Mouse (Mus musculus) heart, embryonic 13.5 days (tissue): ENCODE data around the gene Hyal2. TPM values are rescaled to one million over a fixed set of nuclear protein-coding genes. Genes with fewer than 3 reads are reported as not detected.

Experiments used
- ATAC-seq: fragments of 200-750 bp; cut with Nextera tagmentation; 2 replicates; pipeline ENCODE4 v1.8.0; 2017; ENCODE audit warnings: moderate TSS enrichment; ENCODE audit not compliant: insufficient number of reproducible peaks, low FRiP score, low TSS enrichment; ENCODE audit errors: extremely low read depth
- H3K27ac ChIP-seq: fragments of 300-500 bp; sonication (generic); replicated peaks from 2 replicates; pipeline ENCODE4 v1.5.1; 2015; ENCODE audit warnings: moderate library complexity, mild to moderate bottlenecking, inconsistent platforms
- H3K27me3 ChIP-seq: fragments of 300-500 bp; sonication (generic); replicated peaks from 2 replicates; pipeline ENCODE4 v1.6.1; 2015; ENCODE audit warnings: mild to moderate bottlenecking, inconsistent platforms
- H3K36me3 ChIP-seq: fragments of 300-500 bp; sonication (generic); 2 replicates; pipeline ENCODE4 v1.6.1; 2015; ENCODE audit warnings: mild to moderate bottlenecking, inconsistent platforms
- H3K4me1 ChIP-seq: fragments of 300-500 bp; sonication (generic); 2 replicates; pipeline ENCODE4 v1.6.1; 2015; ENCODE audit warnings: inconsistent platforms
- H3K4me2 ChIP-seq: fragments of 300-500 bp; sonication (generic); 2 replicates; pipeline ENCODE4 v1.6.1; 2015; ENCODE audit warnings: inconsistent platforms, mild to moderate bottlenecking, moderate library complexity
- H3K4me3 ChIP-seq: fragments of 300-500 bp; sonication (generic); 2 replicates; pipeline ENCODE4 v1.5.1; 2015; ENCODE audit warnings: moderate library complexity, mild to moderate bottlenecking, inconsistent platforms
- H3K9ac ChIP-seq: fragments of 300-500 bp; sonication (generic); 2 replicates; pipeline ENCODE4 v1.6.1; 2015; ENCODE audit warnings: inconsistent platforms, mild to moderate bottlenecking, moderate library complexity
- H3K9me3 ChIP-seq: fragments of 300-500 bp; sonication (generic); 2 replicates; pipeline ENCODE4 v1.6.1; 2016; ENCODE audit warnings: inconsistent platforms
- WGBS: fragments of 180-500 bp; shearing (Covaris S2); methylation state at CpG from one replicate; pipeline ENCODE4 v1.1.7; 2015; ENCODE audit warnings: mixed read lengths; 5-methylcytosine and 5-hydroxymethylcytosine counted together
- polyA plus RNA-seq: library from polyadenylated mRNA; unstranded; fragments of >200 nt; fragmentation: Nextera tagmentation; extraction: Ambion mirVana; gene quantifications from 2 replicates; pipeline ENCODE4 v1.2.1, GENCODE M21; 2015

The Hyal2 gene
- 94.0 and 104 TPM in 2 replicates for polyA plus RNA-seq

DNA sequence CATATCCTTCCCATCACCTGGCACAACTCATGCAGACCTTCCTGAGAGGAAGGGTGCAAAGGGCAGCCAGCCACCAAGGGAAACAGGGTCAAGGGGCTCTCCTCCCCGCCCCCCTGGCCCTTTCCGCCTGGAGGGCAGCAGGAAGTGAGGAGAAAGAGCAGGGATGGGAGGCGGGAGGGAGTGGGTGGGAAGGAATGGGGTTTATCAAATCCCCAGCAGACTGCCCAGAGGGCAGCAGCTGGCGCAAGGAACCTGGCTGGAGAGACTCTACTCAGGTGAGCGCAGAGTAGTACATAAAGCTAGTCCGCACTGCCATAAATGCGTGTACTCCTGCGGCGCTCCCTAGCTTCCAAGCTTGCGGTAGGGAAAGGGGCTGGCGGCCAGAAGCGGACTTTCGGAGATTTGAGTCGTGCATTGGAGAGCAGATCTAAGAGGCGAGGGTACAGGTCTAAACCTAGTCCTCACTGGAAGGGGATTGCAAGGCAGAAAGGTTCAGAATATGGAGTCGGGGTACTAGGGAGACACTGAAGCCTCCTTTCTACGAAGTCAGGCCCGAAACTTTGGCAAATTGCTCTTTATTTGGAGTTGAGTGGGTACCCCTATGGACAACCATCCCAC, at the start of gene Hyal2:
Hyal2 (plus strand) TSS at position 244 of the 618 bp plus-strand sequence.
- Histone ChIP-seq H3K27me3 (no peaks in the 10 kb centered on the region), H3K27ac (peak within 1 kb of the TSS; percentile 83), H3K9me3 (no peaks in the 10 kb centered on the region), H3K9ac (peak within 1 kb of the TSS; percentile 93), H3K4me2 (peak within 1 kb of the TSS; percentile 81), H3K4me3 (peak within 1 kb of the TSS; percentile 87), H3K36me3 (peaks cover 42% of the 10 kb centered on the region), H3K4me1 (peaks cover 69% of the 10 kb centered on the region)
- no peak for ATAC-seq
- WGBS, result 8% methylated on average over 18 of the region's 18 CpGs

DNA sequence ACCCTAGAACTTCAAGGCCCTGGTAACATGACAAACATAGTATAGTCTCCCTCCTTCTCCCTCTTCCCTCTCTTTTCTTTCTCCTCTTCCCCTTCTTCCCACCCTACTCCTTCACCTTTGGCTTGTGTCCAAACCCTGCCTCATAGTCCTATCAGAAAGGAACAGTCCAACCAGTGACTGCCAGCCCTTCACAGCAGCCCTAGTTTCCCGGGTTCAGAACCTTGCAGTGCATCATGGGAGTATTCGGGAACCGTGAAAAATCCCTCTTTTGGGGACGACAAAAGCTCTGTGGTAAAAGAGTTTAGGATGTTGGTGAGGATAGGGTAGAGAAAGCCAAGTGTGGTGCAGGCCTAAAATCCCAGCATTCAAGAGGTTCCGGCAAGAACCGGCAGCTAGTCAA, 47.4 kb upstream of the Hyal2 start:
- no peak overlapping the region for H3K27ac ChIP-seq
- WGBS, result 66% methylated on average over 6 of the region's 6 CpGs
- no peak overlapping the region for H3K4me2 ChIP-seq
- H3K9me3 ChIP-seq, result no peaks in the 10 kb centered on the region
- peaks cover 18% of the 10 kb centered on the region for H3K27me3 ChIP-seq
- no peak for ATAC-seq
- H3K4me1 ChIP-seq, result peaks cover 24% of the 10 kb centered on the region
- H3K4me3 ChIP-seq, result no peak overlapping the region
- no peak overlapping the region for H3K9ac ChIP-seq
- H3K36me3 ChIP-seq, result no peaks in the 10 kb centered on the region

DNA sequence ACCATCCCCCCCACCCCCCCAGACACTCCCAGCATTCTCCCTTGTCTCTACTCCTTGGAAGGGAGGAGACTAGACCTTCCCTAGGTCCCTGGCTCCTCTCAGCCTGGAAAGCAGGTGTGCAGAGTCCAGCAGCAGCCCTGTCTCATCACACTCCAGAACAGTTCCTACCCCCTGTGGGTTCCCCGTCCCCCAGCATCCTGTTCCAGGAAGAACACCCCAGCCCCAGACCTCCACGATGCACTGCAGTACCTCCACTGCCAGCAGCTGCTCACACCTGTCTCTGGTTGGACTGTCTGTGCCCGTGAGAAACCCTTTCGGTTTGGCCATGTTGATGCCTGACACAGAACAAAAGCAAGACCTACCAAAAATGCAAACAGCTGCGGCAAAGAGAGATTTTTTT, 46.6 kb upstream of the Hyal2 start:
- Histone ChIP-seq H3K4me1 (peaks cover 24% of the 10 kb centered on the region), H3K4me3 (no peak overlapping the region), H3K4me2 (peak overlapping the region; percentile 61), H3K9ac (peak overlapping the region; percentile 15; the same call in 1 of the 2 replicates), H3K9me3 (no peaks in the 10 kb centered on the region), H3K27ac (peak overlapping the region; percentile 61; the same call in 1 of the 2 replicates), H3K36me3 (no peaks in the 10 kb centered on the region), H3K27me3 (peaks cover 27% of the 10 kb centered on the region)
- WGBS, result 44% methylated on average over 5 of the region's 5 CpGs
- no peak for ATAC-seq

DNA sequence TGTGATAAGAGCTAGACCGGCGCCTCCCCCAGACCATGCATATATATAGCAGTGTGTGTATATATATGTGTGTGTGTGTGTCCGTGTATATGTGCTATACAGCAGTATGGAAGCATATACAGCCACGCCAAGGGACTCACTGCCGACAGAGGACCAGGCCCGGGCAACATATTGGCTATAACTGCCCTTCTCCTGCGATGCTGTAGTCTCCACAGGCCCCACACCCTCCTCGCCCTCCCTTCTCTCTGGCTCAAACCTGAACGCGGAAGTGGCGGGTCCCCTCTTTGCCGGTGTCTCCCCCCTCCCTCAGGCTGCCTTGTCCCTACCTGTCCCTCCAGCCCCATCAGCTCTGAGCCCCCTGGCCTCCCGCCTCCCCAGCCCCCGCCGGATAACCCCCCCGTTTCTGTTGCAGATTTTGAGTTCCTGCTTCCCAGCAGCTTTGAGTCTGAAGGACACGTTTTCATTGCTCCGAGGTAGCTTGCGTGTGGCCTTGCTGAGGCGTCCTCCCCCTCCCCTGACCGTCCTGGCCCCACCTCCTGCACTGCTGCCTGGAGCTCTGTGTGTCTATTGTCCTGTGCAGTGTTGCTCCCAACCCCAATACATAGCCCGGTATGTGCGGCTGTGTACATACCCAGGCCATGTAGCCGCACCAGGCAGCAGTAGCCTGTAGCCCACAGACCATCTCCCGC, 45.9 kb upstream of the Hyal2 start:
- H3K27ac ChIP-seq, result peak overlapping the region; percentile 61
- peak overlapping the region; percentile 64 for H3K9ac ChIP-seq
- peak overlapping the region; percentile 24 for H3K4me3 ChIP-seq
- no peaks in the 10 kb centered on the region for H3K36me3 ChIP-seq
- ATAC-seq, result no peak
- 30% methylated on average over 25 of the region's 25 CpGs for WGBS
- H3K27me3 ChIP-seq, result peaks cover 34% of the 10 kb centered on the region
- H3K9me3 ChIP-seq, result no peaks in the 10 kb centered on the region
- peak overlapping the region; percentile 61 for H3K4me2 ChIP-seq
- H3K4me1 ChIP-seq, result peaks cover 30% of the 10 kb centered on the region

DNA sequence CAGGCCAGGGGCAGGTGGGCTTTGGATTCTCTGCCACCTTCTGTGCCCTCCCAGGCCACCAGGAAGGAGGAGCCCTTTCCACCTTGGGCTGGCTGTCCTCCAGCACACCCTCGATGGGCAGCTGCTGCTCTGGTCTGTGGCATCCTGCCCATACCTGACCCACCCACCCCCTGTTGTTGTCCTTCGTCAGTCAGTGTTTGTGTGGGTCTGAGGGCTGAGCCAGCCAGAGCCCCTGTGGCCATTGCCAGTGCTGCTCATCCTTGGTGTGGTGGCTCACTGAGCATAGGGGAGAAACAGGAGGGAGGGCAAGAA, 45.4 kb upstream of the Hyal2 start:
- WGBS, result 29% methylated on average over 2 of the region's 2 CpGs

DNA sequence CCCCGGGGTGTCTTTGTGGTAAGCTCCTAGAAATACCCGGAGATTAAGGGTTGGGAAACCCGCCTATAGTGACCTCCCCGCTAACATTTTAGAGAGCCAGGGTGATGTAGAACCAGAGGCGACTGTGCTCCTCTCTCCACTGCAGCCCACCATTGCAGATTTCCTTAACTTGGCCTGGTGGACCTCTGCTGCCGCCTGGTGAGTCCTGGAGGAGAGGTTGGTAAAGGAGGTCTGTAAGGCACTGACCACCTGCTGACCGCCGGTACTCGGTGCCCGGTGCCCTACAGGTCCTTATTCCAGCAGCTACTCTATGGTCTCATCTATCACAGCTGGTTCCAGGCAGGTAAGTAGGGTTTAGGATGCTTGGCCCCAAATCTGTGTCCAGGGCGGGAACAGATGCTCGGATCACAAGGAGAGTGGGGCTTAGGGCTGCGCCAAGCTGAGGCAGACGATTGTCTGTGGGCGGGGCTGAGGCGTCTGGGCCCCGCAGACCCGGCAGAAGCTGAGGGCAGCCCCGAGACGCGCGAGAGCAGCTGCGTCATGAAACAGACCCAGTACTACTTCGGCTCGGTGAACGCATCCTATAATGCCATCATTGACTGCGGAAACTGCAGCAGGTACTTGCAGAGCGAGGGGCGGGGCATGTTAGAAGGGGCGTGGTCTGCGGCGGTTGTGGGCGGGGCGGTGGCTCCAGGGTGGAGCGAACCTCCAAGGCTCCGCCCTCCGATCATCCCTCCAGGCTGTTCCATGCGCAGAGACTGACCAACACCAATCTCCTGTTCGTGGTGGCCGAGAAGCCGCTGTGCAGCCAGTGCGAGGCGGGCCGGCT, 41.3 kb upstream of the Hyal2 start:
- WGBS, result 14% methylated on average over 44 of the region's 44 CpGs
- H3K27ac ChIP-seq, result no peak overlapping the region
- ATAC-seq, result peak; percentile 52
- peaks cover 48% of the 10 kb centered on the region for H3K27me3 ChIP-seq
- peaks cover 29% of the 10 kb centered on the region for H3K4me1 ChIP-seq
- no peaks in the 10 kb centered on the region for H3K36me3 ChIP-seq
- peak overlapping the region; percentile 70 for H3K4me2 ChIP-seq
- no peaks in the 10 kb centered on the region for H3K9me3 ChIP-seq
- H3K9ac ChIP-seq, result peak overlapping the region; percentile 68
- H3K4me3 ChIP-seq, result peak overlapping the region; percentile 45

More for the DNA sequence above, 45.4 kb upstream of the Hyal2 start:
- Histone ChIP-seq H3K4me1 (peaks cover 35% of the 10 kb centered on the region), H3K4me3 (peak overlapping the region; percentile 24; the same call in 1 of the 2 replicates), H3K27ac (peak overlapping the region; percentile 61; the same call in 1 of the 2 replicates), H3K4me2 (peak overlapping the region; percentile 61), H3K9me3 (no peaks in the 10 kb centered on the region), H3K36me3 (no peaks in the 10 kb centered on the region), H3K27me3 (peaks cover 39% of the 10 kb centered on the region), H3K9ac (peak overlapping the region; percentile 64)
- ATAC-seq, result no peak

DNA sequence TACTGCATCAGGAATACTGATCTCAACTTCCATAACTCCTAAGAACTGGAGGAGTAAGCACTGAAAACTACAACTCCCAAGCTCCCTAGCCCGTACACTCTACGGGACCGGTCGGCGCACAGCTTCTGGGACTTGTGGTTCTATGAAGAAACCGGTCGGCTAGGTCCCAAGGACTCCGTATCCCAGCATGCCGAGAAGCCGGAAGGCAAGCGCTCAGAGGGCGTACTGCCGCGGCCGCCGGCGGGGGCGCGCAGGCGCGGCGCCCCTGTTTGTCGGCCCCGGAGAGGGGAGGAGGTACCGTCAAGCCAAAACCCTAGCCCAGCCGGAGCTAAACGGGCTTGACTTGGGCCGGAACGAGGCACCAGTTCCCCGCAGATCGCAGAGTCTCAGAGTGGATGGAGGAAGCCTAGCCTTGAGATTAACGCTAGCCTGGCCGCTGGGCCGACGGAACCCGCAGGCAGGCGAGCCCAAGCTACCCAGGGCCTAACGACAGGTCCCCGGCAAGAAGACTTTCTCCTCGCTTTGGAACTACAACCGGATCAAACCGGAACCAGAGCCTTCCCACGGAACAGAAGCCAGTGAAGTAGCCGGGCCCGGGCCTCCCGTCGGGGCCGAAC, 33.8 kb upstream of the Hyal2 start, which contains the start of gene Tmem115:
Tmem115 (plus strand) TSS at position 155 of the 617 bp plus-strand sequence.
- peak within 1 kb of the TSS; percentile 93 for H3K9ac ChIP-seq
- H3K4me1 ChIP-seq, result peaks cover 32% of the 10 kb centered on the region
- under 1% methylated on average over 47 of the region's 48 CpGs for WGBS
- peak within 1 kb of the TSS; percentile 89 for H3K4me3 ChIP-seq
- ATAC-seq, result peak; percentile 94
- H3K9me3 ChIP-seq, result no peaks in the 10 kb centered on the region
- peaks cover 19% of the 10 kb centered on the region for H3K36me3 ChIP-seq
- peak within 1 kb of the TSS; percentile 77 for H3K27ac ChIP-seq
- H3K27me3 ChIP-seq, result no peaks in the 10 kb centered on the region; the same call in 1 of the 2 replicates
- H3K4me2 ChIP-seq, result peak within 1 kb of the TSS; percentile 97

DNA sequence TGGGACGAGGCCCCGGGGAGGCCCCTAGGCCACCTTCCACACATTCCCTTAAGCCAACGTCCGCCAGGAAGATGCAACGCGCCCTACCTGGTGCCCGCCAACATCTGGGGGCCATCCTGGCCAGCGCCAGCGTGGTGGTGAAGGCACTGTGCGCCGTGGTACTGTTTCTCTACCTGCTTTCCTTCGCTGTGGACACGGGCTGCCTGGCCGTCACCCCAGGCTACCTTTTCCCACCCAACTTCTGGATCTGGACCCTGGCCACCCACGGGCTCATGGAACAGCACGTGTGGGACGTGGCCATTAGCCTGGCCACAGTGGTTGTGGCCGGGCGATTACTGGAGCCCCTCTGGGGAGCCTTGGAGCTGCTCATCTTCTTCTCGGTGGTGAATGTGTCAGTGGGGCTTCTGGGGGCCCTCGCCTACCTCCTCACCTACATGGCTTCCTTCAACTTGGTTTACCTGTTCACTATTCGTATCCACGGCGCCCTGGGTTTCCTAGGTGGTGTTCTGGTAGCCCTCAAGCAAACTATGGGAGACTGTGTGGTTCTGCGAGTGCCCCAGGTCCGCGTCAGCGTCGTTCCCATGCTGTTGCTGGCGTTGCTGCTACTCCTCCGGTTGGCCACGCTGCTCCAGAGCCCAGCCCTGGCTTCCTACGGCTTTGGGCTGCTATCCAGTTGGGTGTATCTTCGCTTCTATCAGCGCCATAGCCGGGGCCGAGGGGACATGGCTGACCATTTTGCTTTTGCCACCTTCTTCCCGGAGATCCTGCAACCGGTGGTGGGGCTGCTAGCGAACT, 33.1 kb upstream of the Hyal2 start:
- Histone ChIP-seq H3K4me3 (peak overlapping the region; percentile 89), H3K27ac (peak overlapping the region; percentile 77), H3K27me3 (no peaks in the 10 kb centered on the region; the same call in 1 of the 2 replicates), H3K9me3 (no peaks in the 10 kb centered on the region), H3K4me2 (peak overlapping the region; percentile 97), H3K9ac (peak overlapping the region; percentile 93), H3K4me1 (peaks cover 32% of the 10 kb centered on the region), H3K36me3 (peaks cover 26% of the 10 kb centered on the region)
- WGBS, result under 1% methylated on average over 40 of the region's 40 CpGs
- peak; percentile 7; the same call in 1 of the 2 replicates for ATAC-seq

DNA sequence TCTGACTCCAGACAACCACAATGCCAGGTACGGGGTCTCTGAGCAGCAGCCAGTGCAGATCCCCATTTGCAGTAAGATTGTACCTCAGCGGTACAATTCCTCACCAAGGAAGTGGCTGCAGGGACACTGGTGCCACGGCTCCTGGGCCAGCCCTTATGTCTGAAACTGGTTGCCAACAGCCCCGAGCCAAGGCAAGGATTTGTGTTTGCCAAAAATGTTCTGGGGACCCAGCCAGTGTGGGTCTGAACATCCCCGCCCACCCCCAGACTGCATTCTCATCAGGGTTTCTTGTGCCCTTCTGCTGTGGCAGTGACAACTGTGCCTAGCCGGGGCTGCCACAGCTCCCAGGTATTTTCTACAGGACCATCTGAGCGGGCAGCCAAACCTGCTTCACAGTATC, 29.5 kb upstream of the Hyal2 start:
- WGBS, result 87% methylated on average over 7 of the region's 7 CpGs
- no peak overlapping the region for H3K9ac ChIP-seq
- no peaks in the 10 kb centered on the region for H3K9me3 ChIP-seq
- H3K4me1 ChIP-seq, result peaks cover 51% of the 10 kb centered on the region
- no peak overlapping the region for H3K27ac ChIP-seq
- no peaks in the 10 kb centered on the region for H3K27me3 ChIP-seq
- no peak overlapping the region for H3K4me2 ChIP-seq
- H3K4me3 ChIP-seq, result no peak overlapping the region
- ATAC-seq, result no peak
- peaks cover 34% of the 10 kb centered on the region for H3K36me3 ChIP-seq

DNA sequence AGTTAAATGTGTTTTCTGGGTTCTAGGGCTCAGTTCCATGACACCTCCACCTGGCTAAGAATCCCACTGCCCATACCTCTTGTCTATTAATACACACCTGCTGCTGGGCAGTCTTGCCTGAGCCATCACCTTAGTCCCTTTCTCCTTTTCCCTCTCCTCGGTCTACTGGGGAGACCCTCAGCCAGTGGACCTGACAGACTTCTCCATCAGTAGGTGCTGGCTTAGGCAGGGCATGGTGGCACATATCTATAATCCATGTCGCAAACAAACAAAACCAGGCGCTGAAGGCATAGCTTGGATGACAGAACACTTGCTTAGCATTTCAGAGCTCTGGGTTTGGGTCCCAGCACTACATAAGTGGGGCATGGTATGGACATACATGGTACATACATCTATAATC, 29.0 kb upstream of the Hyal2 start:
- H3K4me2 ChIP-seq, result no peak overlapping the region
- no peak overlapping the region for H3K27ac ChIP-seq
- no peak overlapping the region for H3K9ac ChIP-seq
- no peak overlapping the region for H3K4me3 ChIP-seq
- peaks cover 47% of the 10 kb centered on the region for H3K4me1 ChIP-seq
- 86% methylated on average over 3 of the region's 3 CpGs for WGBS
- ATAC-seq, result no peak
- H3K27me3 ChIP-seq, result no peaks in the 10 kb centered on the region
- peaks cover 39% of the 10 kb centered on the region for H3K36me3 ChIP-seq
- no peaks in the 10 kb centered on the region for H3K9me3 ChIP-seq
